Mouse (Mus musculus) forebrain, embryonic 10.5 days (tissue): Measurements from ENCODE around the gene Fbl. TPM values are rescaled to one million over a fixed set of nuclear protein-coding genes. Genes with fewer than 3 reads are reported as not detected.
A peak's percentile ranks its signal among the peaks of the same experiment; 100 is the strongest.
"Not testable (repeated sequence)": the region's sequence is repeated elsewhere in the genome, so short reads cannot be mapped to it uniquely, and the experiment has no call there.

Experiments used
- DNase-seq: peaks from one replicate; pipeline ENCODE4 v3.0.0-alpha.2; 2017; ENCODE audit warnings: low spot score; ENCODE audit errors: extremely low spot score
- H3K27ac ChIP-seq: fragments of 300-500 bp; sonication (generic); 2 replicates; pipeline ENCODE4 v1.5.1; 2016; ENCODE audit warnings: mild to moderate bottlenecking
- H3K27me3 ChIP-seq: fragments of 300-500 bp; sonication (generic); 2 replicates; pipeline ENCODE4 v1.6.1; 2016; ENCODE audit warnings: mild to moderate bottlenecking; ENCODE audit not compliant: poor library complexity, severe bottlenecking
- H3K36me3 ChIP-seq: fragments of 300-500 bp; sonication (generic); replicated peaks from 2 replicates; pipeline ENCODE4 v1.6.1; 2016; ENCODE audit warnings: mild to moderate bottlenecking, moderate library complexity
- H3K4me1 ChIP-seq: fragments of 300-500 bp; sonication (generic); 2 replicates; pipeline ENCODE4 v1.6.1; 2016
- H3K4me3 ChIP-seq: fragments of 300-500 bp; sonication (generic); 2 replicates; pipeline ENCODE4 v1.5.1; 2016; ENCODE audit warnings: mild to moderate bottlenecking, moderate library complexity
- H3K9me3 ChIP-seq: fragments of 300-500 bp; sonication (generic); 2 replicates; pipeline ENCODE4 v1.6.1; 2016; ENCODE audit warnings: mild to moderate bottlenecking, moderate library complexity
- WGBS: fragments of 180-500 bp; shearing (Covaris S2); methylation state at CpG from one replicate; pipeline ENCODE4 v1.1.7; 2016; 5-methylcytosine and 5-hydroxymethylcytosine counted together
- polyA plus RNA-seq: library from polyadenylated mRNA; unstranded; fragments of >200 nt; fragmentation: Nextera tagmentation; extraction: Ambion mirVana; gene quantifications from 2 replicates; pipeline ENCODE4 v1.2.1, GENCODE M21; 2016

Gene Fbl
- polyA plus RNA-seq = 178 and 180 TPM in 2 replicates

DNA sequence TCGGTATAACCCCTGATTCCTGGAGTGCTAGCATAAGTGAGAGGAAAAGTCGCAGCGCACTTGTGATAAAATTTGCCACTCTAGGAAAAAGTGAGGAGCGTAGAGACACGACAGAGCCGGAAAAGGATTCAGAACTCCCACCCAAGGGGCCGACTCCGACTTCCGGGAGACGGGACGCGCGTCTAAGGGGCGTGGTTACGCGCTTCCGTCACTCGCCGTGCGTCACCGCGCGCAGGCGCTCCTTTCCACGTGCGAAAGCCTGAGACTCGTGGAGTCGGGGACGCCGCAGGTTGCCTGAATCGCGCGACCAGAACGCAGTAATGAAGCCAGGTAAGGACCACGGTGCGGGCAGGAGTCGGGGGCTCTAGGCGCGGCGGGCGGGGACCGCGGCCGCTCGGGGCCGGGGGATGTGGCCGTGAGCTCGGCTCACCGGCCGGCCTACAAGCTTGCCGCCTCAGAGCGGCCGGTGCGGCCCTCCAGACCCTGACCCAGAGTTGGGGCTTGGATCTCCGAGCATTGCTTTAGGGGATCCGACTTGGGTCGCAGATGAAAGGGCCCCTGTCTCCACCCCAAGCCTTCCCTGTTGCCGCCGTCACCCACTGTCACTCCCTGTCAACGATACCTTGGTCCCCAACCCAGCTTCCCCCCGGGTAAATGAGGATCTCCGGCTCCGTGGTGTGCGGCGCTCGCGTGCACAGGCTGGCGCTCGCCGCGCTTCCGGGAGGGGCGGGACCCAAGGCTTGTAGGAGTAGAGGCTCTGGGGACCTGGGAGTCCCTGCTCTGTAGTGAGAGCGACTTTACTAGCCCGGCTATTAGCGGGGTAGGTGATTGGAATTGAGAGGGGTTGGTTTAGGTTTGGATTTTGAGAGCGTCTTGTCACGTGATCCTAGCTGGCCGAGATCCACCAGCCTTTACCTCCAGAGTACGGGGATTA is at the start of gene Fbl:
Gene Fbl (plus strand): TSS at position 222 of the 934 bp plus-strand sequence.
- H3K27ac ChIP-seq = peak within 1 kb of the TSS; percentile 90
- under 1% methylated on average over 80 of the region's 80 CpGs for WGBS
- peaks cover 34% of the 10 kb centered on the region for H3K4me1 ChIP-seq
- H3K9me3 ChIP-seq = peaks cover 4% of the 10 kb centered on the region; the same call in 1 of the 2 replicates
- peak within 1 kb of the TSS; percentile 92 for H3K4me3 ChIP-seq
- H3K36me3 ChIP-seq = peaks cover 7% of the 10 kb centered on the region
- H3K27me3 ChIP-seq = no peaks in the 10 kb centered on the region
- peak; percentile 90 for DNase-seq

- Histone ChIP-seq H3K9me3 (no peaks in the 10 kb centered on the region; the same call in 1 of the 2 replicates), H3K4me3 (no peak within 1 kb of the TSS), H3K27me3 (no peaks in the 10 kb centered on the region), H3K36me3 (no peaks in the 10 kb centered on the region), H3K4me1 (no peaks in the 10 kb centered on the region), H3K27ac (no peak within 1 kb of the TSS)
- WGBS = 77% methylated on average over 5 of the region's 5 CpGs
- DNase-seq = no peak
Observed at GRCm38 (mm10) chr7:28129166-28129565, 40.3 kb upstream of the Fbl start, which contains the start of gene 9530053A07Rik. Gene 9530053A07Rik, plus strand, starts transcription at chr7:28129466.

DNA sequence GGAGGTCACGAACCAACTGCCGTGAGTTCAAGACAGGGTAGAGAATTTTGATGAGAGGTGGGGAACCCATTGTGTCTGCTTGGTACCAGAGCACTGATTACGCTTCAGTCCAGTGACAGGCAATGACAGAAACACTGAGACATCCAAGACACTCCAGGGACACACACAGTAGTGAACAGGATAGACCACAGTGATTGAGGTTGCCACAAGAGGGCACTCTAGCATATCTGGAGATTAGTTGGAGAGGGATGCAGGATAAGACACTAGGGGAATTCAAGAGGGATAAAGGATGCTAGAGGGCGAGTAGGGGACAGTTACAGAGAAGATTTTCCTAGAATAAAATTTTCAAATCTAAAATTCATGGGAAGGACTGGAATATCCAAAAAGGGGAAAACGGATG is 31.9 kb upstream of the Fbl start:
- no peak for DNase-seq
- no peak overlapping the region for H3K4me3 ChIP-seq
- no peaks in the 10 kb centered on the region for H3K27me3 ChIP-seq
- no peaks in the 10 kb centered on the region for H3K4me1 ChIP-seq
- WGBS = 55% methylated on average over 5 of the region's 5 CpGs
- H3K9me3 ChIP-seq = peaks cover under 1% of the 10 kb centered on the region; the same call in 1 of the 2 replicates
- no peaks in the 10 kb centered on the region for H3K36me3 ChIP-seq
- H3K27ac ChIP-seq = no peak overlapping the region

DNA sequence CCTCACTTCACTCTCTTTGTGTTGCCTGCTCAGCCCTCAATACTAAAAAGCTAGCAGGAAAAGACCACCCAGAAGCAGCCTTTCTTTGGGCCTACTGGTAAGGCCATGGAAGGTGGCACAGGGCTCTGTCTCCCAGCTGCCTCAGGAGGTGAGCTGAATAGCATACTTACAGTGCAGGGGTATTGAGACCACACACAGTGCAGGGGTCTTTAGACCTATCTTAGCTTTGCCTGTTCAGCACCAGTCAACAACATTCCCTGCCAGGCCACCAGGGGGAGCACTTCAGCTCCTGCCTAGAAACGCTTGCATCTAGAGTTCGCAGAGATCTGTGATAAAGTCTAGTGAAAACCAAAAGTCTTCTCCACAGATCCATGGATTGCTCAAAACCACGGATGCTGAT is 21.2 kb upstream of the Fbl start:
- H3K9me3 ChIP-seq = peaks cover 11% of the 10 kb centered on the region
- DNase-seq = peak; percentile 81
- peak overlapping the region; percentile 54 for H3K27ac ChIP-seq
- WGBS = 23% methylated on average over 3 of the region's 3 CpGs
- H3K27me3 ChIP-seq = peaks cover 11% of the 10 kb centered on the region
- H3K36me3 ChIP-seq = no peaks in the 10 kb centered on the region
- H3K4me3 ChIP-seq = no peak overlapping the region
- H3K4me1 ChIP-seq = peaks cover 10% of the 10 kb centered on the region

DNA sequence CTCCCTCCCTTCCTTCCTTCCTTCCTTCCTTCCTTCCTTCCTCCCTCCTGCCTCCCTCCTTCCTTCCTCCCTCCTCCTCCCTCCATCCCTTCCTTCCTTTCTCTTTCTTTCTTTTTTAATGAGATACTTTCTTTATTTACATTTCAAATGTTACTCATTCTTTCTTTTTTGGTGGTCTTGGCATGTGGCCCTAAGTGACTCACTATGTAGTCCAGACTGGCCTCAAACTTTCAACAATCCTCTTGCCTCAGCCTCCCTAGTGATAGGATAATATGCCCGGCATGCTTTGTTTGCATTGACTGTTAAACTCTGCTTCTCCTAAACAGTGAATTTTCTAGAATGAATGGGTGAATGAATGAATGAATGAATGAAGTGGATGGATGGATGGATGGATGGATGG is 19.7 kb upstream of the Fbl start:
- Histone ChIP-seq H3K27ac (no peak overlapping the region), H3K9me3 (no peaks in the 10 kb centered on the region), H3K36me3 (no peaks in the 10 kb centered on the region), H3K4me1 (peaks cover 10% of the 10 kb centered on the region), H3K27me3 (peaks cover 11% of the 10 kb centered on the region), H3K4me3 (no peak overlapping the region)
- no peak for DNase-seq
- 97% methylated on average over 1 of the region's 1 CpGs for WGBS

DNA sequence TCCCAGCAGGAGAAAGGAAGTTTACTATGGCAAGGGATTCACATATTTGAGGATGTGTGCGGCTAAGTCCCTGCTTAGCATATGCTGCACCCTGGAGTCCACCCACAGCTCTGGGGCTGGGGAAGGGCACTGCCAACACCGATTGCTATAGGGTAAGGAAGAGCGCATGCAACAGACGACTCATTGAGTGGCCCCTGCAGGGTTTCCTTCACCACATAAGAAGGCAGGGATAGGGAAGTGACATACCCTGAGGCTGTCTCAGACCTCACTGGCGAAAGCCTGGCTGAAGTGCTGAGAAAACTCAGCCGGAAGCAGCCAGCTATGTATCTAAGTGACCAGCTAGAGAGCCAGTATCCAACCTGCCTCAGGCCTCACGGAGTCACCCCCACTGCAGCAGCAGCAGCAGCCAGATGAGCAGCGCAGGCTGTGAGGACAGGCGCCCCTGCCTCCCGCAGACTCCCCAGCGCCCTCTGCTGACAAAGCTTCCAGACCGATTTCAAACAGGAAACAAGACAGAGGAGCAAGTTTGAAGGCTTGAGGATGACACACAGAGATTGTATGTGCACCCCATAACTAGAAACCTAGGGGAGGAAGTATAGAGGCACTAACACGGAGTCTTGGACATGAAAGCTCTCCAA is 17.8 kb upstream of the Fbl start:
- WGBS = 16% methylated on average over 13 of the region's 13 CpGs
- peaks cover 10% of the 10 kb centered on the region for H3K4me1 ChIP-seq
- H3K4me3 ChIP-seq = no peak overlapping the region
- no peaks in the 10 kb centered on the region for H3K36me3 ChIP-seq
- no peak overlapping the region for H3K27ac ChIP-seq
- peak; percentile 44 for DNase-seq
- H3K9me3 ChIP-seq = no peaks in the 10 kb centered on the region
- peaks cover 9% of the 10 kb centered on the region for H3K27me3 ChIP-seq

DNA sequence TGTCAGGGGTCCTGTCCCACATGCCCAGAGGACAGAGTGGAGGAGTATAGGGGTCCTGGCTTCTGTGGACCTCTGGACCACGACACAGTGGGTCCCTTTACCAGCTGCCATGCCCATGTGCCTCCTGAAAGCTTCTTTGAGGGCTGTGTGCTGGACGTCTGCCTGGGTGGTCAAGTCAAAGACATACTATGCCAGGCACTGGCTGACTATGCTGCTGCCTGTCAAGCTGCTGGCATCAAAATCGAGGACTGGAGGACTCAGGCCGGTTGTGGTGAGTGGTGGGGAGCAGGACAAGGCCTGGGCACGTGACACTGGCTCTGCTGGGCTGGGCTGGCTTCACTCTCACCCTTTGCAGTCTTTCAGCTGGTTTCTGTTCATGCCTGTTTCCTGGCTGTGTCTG is 15.9 kb upstream of the Fbl start:
- H3K36me3 ChIP-seq, H3K27ac ChIP-seq, H3K27me3 ChIP-seq, H3K4me3 ChIP-seq, H3K9me3 ChIP-seq, H3K4me1 ChIP-seq, DNase-seq: not testable (repeated sequence)
- 51% methylated on average over 5 of the region's 5 CpGs for WGBS

- WGBS = 69% methylated on average over 6 of the region's 6 CpGs
- H3K36me3 ChIP-seq = no peaks in the 10 kb centered on the region
- peaks cover 5% of the 10 kb centered on the region for H3K4me1 ChIP-seq
- no peak overlapping the region for H3K4me3 ChIP-seq
- DNase-seq = no peak
- no peaks in the 10 kb centered on the region for H3K27me3 ChIP-seq
- H3K27ac ChIP-seq = no peak overlapping the region
- no peaks in the 10 kb centered on the region for H3K9me3 ChIP-seq
Observed at GRCm38 (mm10) chr7:28159292-28159691, 10.2 kb upstream of the Fbl start.

DNA sequence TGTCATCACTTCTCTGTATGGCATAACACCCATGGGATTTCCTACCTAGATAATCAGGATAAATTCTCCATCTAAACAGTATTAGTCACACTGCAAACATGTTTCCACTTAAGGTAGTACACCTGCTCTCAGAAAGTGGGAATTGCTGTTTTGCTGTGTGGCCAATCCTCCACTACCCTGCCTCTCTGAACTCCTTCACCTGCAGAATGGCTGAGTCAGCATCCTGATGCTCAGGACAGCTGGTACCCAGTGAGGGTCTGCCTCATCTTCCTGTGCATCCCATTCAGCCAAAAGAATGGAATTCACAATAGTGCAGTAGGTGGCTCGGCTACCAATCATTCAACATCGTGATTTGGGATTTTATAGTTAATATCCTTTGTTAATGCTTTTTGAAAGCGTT is 9.6 kb upstream of the Fbl start:
- H3K4me1 ChIP-seq = peaks cover 5% of the 10 kb centered on the region
- H3K9me3 ChIP-seq = no peaks in the 10 kb centered on the region
- H3K27me3 ChIP-seq = no peaks in the 10 kb centered on the region
- no peak overlapping the region for H3K27ac ChIP-seq
- H3K36me3 ChIP-seq = no peaks in the 10 kb centered on the region
- WGBS = 83% methylated on average over 3 of the region's 3 CpGs
- no peak overlapping the region for H3K4me3 ChIP-seq
- DNase-seq = no peak

GRCm38 (mm10) chr7:28161163-28161749 is 8.3 kb upstream of the Fbl start:
- WGBS = 72% methylated on average over 9 of the region's 9 CpGs
- H3K4me3 ChIP-seq = no peak overlapping the region
- H3K9me3 ChIP-seq = peaks cover 4% of the 10 kb centered on the region; the same call in 1 of the 2 replicates
- no peak for DNase-seq
- no peak overlapping the region for H3K27ac ChIP-seq
- H3K36me3 ChIP-seq = no peaks in the 10 kb centered on the region
- no peaks in the 10 kb centered on the region for H3K27me3 ChIP-seq
- H3K4me1 ChIP-seq = peaks cover 5% of the 10 kb centered on the region

- peaks cover 16% of the 10 kb centered on the region for H3K4me1 ChIP-seq
- DNase-seq = no peak
- peaks cover 4% of the 10 kb centered on the region; the same call in 1 of the 2 replicates for H3K9me3 ChIP-seq
- no peaks in the 10 kb centered on the region for H3K36me3 ChIP-seq
- WGBS = 75% methylated on average over 6 of the region's 6 CpGs
- H3K27me3 ChIP-seq = no peaks in the 10 kb centered on the region
- H3K27ac ChIP-seq = no peak overlapping the region
- H3K4me3 ChIP-seq = no peak overlapping the region
Observed at GRCm38 (mm10) chr7:28165406-28165805, 4.1 kb upstream of the Fbl start.

DNA sequence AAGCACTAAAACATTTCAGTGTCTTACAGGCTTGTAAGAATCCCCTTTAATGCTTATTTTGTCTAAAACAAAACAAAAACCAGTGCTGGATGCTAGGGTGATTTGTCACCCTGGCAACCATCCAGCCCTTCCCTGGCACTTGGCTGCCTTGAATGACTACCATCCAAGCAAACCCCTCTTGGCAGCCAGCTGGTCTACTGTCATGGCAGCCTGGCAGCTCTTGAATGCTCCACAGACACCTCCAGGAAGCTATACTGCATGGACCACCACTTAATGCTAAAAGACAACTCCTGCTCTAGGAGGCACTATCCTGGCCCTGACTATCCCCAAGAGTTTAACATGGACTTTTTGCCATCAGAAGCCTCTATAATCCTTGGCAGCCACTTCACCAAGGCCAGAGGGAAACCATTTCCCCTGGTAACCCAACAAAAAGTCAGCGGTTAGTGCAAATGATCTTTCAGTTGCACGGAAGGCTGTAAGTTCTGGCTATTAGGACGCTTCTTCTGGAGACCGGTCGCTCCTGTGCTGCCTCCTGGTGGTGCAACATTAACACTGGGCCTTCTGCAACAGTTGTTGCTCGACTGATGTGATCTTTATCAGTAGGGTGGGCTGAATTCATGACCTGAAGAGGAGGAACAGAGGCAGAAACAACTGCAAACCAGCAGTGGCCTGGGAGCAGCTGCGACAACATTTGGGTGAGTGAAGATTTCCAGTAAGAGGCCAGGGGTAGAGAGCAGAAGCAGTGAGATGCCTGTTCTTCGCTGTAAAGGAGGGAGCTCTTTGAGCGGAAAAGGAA is 992 bp upstream of the Fbl start:
- H3K4me1 ChIP-seq = peaks cover 34% of the 10 kb centered on the region
- H3K27ac ChIP-seq = peak overlapping the region; percentile 90
- no peaks in the 10 kb centered on the region for H3K27me3 ChIP-seq
- 11% methylated on average over 9 of the region's 9 CpGs for WGBS
- H3K9me3 ChIP-seq = peaks cover 4% of the 10 kb centered on the region; the same call in 1 of the 2 replicates
- peak; percentile 68 for DNase-seq
- no peaks in the 10 kb centered on the region for H3K36me3 ChIP-seq
- peak overlapping the region; percentile 92 for H3K4me3 ChIP-seq
